Mouse (Mus musculus) frontal cortex, postnatal 25 days (tissue): ENCODE measurements around the gene Gpc6.

ENCODE experiments used
- DNase-seq, 2 experiments: peaks; one replicate each; pipeline ENCODE4 v3.0.0; 2022; ENCODE audit warnings: low spot score in 2 of 2

The Gpc6 gene

DNA sequence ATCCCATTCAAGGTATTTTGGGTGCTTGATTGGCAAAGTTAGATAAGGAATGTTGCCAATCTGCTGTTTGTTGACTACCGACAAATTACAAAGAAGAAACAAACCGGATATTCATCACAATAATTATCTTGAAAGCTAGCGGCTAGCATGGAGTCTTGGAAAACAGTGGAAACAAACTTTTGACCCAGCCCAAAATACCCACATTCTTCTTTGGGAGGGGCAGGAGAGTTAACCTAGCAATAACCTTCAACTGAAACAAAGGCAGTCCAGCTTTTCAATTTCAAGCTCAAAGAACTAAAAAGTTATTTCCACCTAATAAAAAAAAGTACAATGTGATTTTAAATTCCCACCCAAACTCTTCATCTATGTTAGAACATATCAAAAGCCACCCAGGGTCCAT is 927.2 kb downstream of the Gpc6 start:
- no peak for DNase-seq

DNA sequence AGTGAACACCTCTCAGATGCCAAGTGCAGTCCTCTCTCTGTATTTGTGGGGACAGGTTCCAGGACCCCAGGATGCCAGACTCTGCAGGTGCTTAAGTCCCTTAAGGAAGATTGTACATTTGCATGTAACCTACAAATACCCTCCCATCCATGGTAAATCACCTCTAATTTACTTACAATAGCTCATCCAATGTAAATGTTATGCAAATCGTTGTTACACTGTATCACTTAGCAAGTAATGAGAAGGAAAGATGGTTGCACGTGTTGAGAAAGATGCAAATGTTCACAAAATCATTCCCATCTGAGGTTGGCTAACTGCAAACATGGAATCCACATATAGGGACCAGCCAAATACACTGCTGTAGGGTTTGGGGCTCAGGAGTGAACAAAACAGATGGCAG is 927.7 kb downstream of the Gpc6 start:
- DNase-seq: no peak

GRCm38 (mm10) chr14:117854498-117854897 is 929.4 kb downstream of the Gpc6 start:
- DNase-seq: no peak

GRCm38 (mm10) chr14:117871268-117871667 is 946.2 kb downstream of the Gpc6 start:
- DNase-seq: no peak

DNA sequence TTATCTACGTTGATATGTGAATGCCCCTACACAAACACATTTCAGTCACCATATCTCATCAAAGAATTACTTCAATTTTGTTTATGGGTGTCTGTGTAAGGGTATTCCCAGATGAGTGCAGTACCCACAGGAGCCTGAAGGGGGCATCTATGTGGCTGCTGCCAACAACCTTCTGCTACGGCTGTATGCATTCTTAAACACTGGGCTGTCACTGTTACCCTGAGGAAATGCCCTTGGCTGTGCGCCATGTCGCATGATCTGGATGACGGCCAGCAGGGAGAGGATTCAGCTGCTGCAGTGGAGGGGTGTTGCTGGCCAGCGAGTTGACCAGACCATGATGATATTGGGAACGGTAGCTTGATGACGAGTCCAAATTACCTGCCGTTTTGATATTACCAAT is 954.2 kb downstream of the Gpc6 start:
- no peak for DNase-seq

DNA sequence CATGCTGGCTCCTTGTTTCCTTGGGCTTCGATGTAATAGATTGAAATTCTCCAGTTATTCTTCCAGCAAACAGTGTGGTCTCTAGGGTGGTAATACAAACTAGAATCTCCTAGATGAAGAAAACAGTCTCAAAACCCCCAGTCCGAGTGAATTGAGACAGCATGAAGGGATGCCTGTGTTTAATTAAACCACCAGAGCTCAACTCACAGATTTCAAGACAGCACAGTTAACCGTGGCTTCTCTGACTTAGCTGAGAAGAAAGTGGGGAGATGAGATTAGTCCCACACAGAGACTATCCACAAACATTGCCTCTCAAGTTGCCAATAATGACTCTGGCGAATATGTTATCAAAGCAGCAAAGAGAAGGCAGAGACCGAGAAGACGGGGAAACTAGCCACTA is 956.0 kb downstream of the Gpc6 start:
- no peak for DNase-seq

- peak; percentile 33 to 43 for DNase-seq
These were observed 957.1 kb downstream of the Gpc6 start for GRCm38 (mm10) chr14:117882222-117882621.

DNA sequence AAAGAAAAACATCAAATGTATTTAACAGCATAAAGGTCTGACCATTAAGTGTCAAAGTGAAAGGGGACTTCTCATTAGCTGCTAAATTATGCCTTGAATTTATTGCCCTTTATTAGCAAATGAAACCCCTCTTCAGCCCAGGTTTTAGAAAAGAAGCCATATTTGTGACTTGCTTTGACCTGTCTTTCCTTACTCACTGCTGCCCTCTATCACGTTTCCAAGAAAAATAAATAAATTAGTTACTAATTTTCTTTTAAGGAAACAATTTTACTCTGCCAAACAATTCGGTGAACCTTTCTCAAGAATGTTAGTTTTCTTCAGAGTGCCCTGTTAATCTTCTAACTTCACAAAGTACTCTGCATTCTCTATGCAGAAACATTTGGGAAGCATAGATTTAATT is 964.5 kb downstream of the Gpc6 start:
- no peak for DNase-seq

DNA sequence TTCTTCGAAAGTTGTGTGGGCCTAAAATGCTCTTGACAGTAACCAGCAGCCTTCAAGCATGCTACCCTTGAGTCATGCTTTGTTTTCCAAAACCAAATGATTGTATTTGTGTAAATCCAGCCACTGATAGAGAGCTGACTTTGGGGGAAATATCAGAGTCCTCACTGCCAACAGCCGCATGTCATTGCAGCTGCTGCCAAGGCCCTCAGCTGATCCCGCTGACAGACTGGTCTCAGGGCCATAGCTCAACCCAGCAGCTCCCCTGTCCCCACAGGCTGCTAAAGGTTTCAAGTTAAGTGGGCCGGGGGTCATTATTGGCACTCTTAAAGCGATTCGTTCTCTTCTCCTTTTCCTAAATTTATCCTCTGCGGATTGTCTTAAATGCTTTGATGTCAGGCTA is 966.3 kb downstream of the Gpc6 start:
- no peak for DNase-seq

DNA sequence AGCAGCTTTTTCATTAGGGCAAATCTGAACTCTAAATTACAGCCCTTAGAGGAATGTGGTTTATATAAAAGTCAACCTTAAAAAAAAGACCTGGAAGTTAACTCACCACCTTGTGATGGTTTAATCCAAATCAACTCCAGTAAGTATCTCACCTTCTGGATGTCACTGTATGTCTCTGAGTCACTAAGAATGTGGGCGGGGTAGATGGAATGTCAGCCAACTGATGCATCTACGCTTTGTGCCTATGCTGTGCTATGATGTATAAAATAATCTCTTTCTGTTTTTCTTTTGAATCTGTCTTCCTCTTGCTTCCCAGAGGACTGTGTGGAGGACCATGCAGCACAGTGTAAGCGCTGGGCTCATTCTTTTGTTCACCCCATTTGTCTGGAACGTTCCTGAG is 966.9 kb downstream of the Gpc6 start:
- DNase-seq: no peak

DNA sequence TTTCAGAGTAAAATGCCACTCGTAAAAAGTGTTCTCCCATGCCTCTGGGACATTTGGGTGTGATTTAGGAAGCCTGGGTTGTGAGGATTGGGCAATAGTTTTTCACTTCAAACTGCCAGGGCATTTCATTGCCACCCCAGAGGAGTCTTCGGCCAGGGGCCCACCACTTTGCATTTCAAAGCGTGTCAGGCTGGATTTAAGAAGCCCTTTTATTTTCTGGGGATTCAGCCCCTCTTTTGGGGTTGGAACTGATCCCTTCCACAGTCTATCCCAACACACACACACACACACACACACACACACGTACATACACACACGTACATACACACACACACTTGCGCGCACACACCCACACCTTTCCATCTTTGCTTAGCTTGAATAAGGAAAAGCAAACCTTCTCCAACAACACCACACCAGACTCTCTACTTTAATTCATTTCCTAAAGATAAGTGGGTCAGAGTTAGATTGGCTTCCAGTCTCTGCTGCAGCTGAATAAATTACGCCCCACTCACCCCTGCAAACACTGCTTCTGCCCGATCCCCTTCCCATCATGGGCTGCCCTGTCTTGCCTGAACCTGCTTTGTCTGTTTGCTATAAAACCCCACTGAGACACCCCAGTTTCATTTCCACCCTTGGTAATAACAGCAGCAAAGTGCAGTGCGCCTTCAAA is 969.9 kb downstream of the Gpc6 start:
- DNase-seq: peak in 1 of 2 experiments; percentile 14

DNA sequence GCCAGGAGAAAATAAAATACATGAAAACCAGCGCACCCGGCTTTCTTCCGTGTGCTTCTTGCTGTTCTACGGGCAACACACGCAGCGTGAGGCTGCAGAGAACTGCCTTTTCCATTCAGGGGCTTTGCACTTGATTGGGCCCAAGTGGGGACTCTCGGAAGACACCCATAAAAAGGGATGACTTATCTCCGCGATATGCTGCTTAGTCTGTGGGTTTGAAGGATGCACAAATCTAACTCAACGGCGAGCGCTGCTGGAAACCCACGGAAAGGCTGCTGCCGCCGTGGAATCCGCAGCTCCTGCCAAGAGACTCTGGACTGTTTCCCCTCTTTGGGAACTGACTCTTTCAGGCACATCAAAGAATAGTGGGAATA is 970.4 kb downstream of the Gpc6 start:
- peak; percentile 19 to 42 for DNase-seq

GRCm38 (mm10) chr14:117904300-117904699 is 979.2 kb downstream of the Gpc6 start:
- no peak for DNase-seq

DNA sequence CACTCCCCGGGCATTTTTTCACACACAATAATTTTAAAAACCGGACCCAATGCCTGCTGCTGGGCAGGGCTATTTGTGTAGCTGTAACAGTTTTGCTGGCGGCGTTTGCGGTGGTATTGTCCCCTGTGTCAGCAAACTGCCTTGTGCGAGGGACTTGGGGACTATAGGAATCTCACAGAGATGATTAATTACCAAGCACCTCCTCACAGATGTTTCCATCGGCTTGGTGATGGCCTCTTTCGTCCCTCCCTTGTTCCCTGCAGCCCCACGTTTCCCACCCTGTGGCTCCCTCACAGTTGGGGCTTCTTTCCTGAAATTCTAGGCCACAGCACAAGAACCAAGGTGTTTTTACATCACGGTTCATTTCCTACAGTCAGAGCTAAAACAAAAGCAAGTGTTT is 980.6 kb downstream of the Gpc6 start:
- no peak for DNase-seq

- no peak for DNase-seq
These were observed 981.2 kb downstream of the Gpc6 start for GRCm38 (mm10) chr14:117906361-117906760.

DNA sequence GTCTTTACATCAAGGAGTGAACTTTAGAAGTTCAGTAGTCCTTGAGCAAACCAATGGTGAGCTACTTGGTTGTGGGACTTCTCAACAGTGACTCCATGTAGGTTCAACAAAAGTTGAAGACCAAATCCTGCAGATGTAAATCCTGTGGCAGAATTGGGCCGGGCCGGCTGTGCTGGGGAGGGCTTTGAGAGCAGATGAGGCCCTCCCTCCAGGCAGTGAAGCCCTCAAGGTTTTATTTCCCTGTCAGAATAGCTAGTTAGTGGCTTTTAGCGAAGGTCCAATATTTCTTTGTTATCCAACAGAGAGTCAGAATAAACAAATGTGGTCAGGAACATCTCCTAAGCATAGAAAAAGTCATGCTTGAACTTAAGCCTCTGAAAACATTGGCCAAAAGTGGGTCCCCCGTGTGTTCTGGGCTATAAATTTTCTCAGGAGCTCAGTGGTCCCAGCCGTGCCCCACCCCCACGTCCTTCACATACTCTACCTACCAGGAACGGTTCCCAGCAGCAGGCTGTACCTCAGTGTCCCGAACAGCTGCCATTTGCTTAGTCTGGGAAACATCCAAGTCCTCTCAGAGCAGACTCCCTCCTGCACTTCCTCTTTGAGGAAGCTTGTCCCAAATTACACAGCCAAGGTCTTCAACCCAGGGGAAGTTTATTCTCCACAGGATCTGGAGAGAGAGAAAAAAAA is 983.3 kb downstream of the Gpc6 start:
- no peak for DNase-seq

- DNase-seq: no peak
These were observed 983.9 kb downstream of the Gpc6 start for GRCm38 (mm10) chr14:117909046-117909445.

- no peak for DNase-seq
These were observed 985.2 kb downstream of the Gpc6 start for GRCm38 (mm10) chr14:117910323-117910722.

GRCm38 (mm10) chr14:117912624-117913270 is 987.6 kb downstream of the Gpc6 start:
- DNase-seq: no peak

DNA sequence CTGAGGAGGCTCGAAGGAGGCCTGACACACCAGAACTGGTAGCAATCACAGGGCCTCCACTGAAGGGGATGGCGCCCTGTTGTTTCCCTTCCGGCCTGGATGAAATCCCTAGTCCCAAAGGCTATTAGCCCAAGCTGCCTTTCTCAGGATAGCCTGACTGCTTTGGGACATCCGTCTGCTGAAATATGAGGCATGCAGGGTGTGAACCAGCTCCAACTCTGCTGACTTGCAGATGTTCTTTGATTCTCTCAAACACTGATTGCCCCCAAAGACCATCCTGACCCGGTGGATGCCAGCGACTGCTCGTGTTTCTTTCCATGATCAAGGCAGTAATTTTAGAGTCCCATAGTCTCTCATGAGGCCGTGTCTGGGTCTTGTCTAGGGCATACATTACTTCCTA is 991.5 kb downstream of the Gpc6 start:
- DNase-seq: no peak

GRCm38 (mm10) chr14:117918724-117919123 is 993.6 kb downstream of the Gpc6 start:
- peak in 1 of 2 experiments; percentile 23 for DNase-seq

- no peak for DNase-seq
These were observed 994.5 kb downstream of the Gpc6 start for GRCm38 (mm10) chr14:117919612-117920011.

DNA sequence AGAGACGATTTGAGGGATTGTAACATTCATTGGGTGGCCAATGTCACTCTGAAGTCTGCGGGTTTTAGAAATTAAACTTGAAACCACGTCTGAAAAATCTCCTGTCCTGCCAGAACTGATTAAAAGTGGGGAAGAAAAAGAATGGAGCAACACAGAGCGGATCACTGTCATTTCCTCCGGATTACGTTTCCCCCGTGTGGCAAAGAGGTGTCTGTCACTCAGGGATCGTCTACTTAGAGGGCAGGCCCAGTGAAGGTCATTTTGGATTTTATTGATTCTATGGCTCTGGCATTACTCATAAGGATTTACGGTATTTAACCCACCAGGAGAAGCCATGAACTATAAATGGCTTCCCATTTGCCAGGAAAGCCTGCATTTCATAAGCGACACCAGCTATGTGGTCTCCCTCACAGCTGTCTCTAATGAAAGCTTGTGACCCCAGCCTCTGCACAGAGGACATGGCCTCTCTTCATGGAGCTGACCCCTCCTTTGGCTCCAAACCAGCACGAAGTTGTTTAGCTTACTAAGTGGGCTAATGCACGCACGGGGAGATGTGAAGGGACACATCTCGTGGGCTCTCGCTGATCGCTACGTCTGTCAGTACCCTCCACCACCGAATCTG is 996.4 kb downstream of the Gpc6 start:
- DNase-seq: no peak
